Mouse (Mus musculus) MEL (cell line): ENCODE measurements around the gene Tgm2.

Experiments
- CTCF ChIP-seq, 3 experiments: IDR thresholded peaks in 2 of 3; conservative IDR thresholded peaks in 1 of 3; 2 replicates each; pipeline ENCODE4 v1.5.1; 2011 to 2012; ENCODE audit warnings: low read length in 3 of 3, low read depth in 2 of 3, mild to moderate bottlenecking in 2 of 3, improper control_type of control experiment in 1 of 3, inconsistent platforms in 1 of 3, mixed read lengths in 1 of 3, moderate library complexity in 1 of 3; ENCODE audit not compliant: control insufficient read depth in 1 of 3, insufficient read depth in 1 of 3, poor library complexity in 1 of 3, severe bottlenecking in 1 of 3
- EP300 ChIP-seq, 2 experiments: IDR thresholded peaks; 2 replicates each; pipeline ENCODE4 v1.6.1; 2011; ENCODE audit warnings: improper control_type of control experiment in 2 of 2, low read length in 2 of 2, low read depth in 1 of 2, mild to moderate bottlenecking in 1 of 2
- GATA1 ChIP-seq: IDR thresholded peaks from 2 replicates; pipeline ENCODE4 v1.6.1; 2011; ENCODE audit warnings: low read depth, low read length, improper control_type of control experiment
- KAT2A ChIP-seq: conservative IDR thresholded peaks from 2 replicates; pipeline ENCODE4 v1.6.1; 2012; ENCODE audit warnings: low read depth, low read length, improper control_type of control experiment, inconsistent platforms
- NELFE ChIP-seq: IDR thresholded peaks from 2 replicates; pipeline ENCODE4 v1.6.1; 2011; ENCODE audit warnings: low read depth, low read length, improper control_type of control experiment
- NRF1 ChIP-seq: IDR thresholded peaks from 2 replicates; pipeline ENCODE4 v1.6.1; 2014; ENCODE audit warnings: low read depth, mild to moderate bottlenecking, inconsistent platforms, low read length, improper control_type of control experiment, moderate library complexity; ENCODE audit not compliant: poor library complexity, insufficient read depth, severe bottlenecking
- POLR2A ChIP-seq, 2 experiments: IDR thresholded peaks; 2 replicates each; pipeline ENCODE4 v1.6.1; 2011 to 2012; ENCODE audit warnings: low read length in 2 of 2, mild to moderate bottlenecking in 2 of 2, control low read depth in 1 of 2, improper control_type of control experiment in 1 of 2, low read depth in 1 of 2, moderate library complexity in 1 of 2; ENCODE audit not compliant: control insufficient read depth in 1 of 2, insufficient read depth in 1 of 2, poor library complexity in 1 of 2
- TAL1 ChIP-seq: IDR thresholded peaks from 2 replicates; pipeline ENCODE4 v1.6.1; 2012; ENCODE audit warnings: mild to moderate bottlenecking, inconsistent platforms, low read length, moderate library complexity, mixed read lengths
- TCF12 ChIP-seq: IDR thresholded peaks from 2 replicates; pipeline ENCODE4 v1.6.1; 2014; ENCODE audit warnings: low read depth, mild to moderate bottlenecking, inconsistent platforms, low read length, improper control_type of control experiment, moderate library complexity

GRCm38 (mm10) chr2:158176763-158177162 lies 30.5 kb upstream of the Tgm2 start:
- TF ChIP-seq NRF1 (no peak), EP300 (IDR thresholded peaks at IDR 0.05; ENCODE audit: low read depth in 1 of 2, low read length in 2 of 2) (no peak), CTCF (IDR thresholded peaks at IDR 0.05 in 2 of 3, conservative IDR thresholded peaks at IDR 0.05 in 1 of 3; ENCODE audit: control insufficient read depth in 1 of 3, insufficient read depth in 1 of 3, low read depth in 2 of 3, low read length in 3 of 3, poor library complexity in 1 of 3, severe bottlenecking in 1 of 3) (no peak), POLR2A (IDR thresholded peaks at IDR 0.05; ENCODE audit: control insufficient read depth in 1 of 2, insufficient read depth in 1 of 2, low read depth in 1 of 2, low read length in 2 of 2, poor library complexity in 1 of 2) (no peak), TCF12 (no peak), GATA1 (no peak), TAL1 (no peak), KAT2A (no peak), NELFE (no peak)
